Mouse (Mus musculus): ENCODE data around the gene Tmc2.

DNA sequence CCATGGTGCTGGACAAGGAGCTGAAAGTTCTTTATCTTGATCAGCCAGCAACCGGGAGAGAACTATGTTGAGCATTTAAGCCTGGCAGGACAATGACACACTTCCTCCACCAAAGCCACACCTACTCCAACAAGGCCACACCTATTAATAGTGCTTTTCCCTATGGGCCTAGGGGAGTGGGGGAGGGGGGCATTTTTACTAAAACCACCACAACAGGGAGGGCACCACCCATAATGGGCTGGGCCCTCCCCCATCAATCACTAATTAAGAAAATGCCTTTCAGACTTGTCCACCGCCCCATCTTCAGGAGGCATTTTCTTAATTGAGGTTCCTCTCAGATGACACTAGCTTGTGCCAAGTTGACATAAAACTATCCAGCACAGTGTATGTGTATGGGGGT is 12.4 kb downstream of the Tmc2 start:
- TF ChIP-seq CTCF (IDR thresholded peaks at IDR 0.05; ENCODE audit: low read depth) (no peak), EP300 (IDR thresholded peaks at IDR 0.05; ENCODE audit: low read depth) (no peak)
